Mouse (Mus musculus) kidney, embryonic 14.5 days (tissue): ENCODE results near the gene Cd3eap. TPM values are rescaled to one million over a fixed set of nuclear protein-coding genes. Genes with fewer than 3 reads are reported as not detected.

Source experiments
- ATAC-seq: fragments of 200-750 bp; cut with Nextera tagmentation; 2 replicates; pipeline ENCODE4 v1.8.0; 2017; ENCODE audit warnings: moderate number of reproducible peaks, mild to moderate bottlenecking, moderate TSS enrichment, moderate library complexity; ENCODE audit not compliant: low FRiP score, low TSS enrichment
- H3K27ac ChIP-seq: fragments of 300-500 bp; sonication (generic); 2 replicates; pipeline ENCODE4 v1.5.1; 2014; ENCODE audit warnings: low read depth, mild to moderate bottlenecking, low read length, moderate library complexity, mixed read lengths
- H3K27me3 ChIP-seq: fragments of 300-500 bp; sonication (generic); 2 replicates; pipeline ENCODE4 v1.6.1; 2014; ENCODE audit warnings: mild to moderate bottlenecking, low read length; ENCODE audit not compliant: control insufficient read depth, insufficient read depth
- H3K36me3 ChIP-seq: fragments of 300-500 bp; sonication (generic); 2 replicates; pipeline ENCODE4 v1.6.1; 2014; ENCODE audit warnings: low read length, mixed read lengths; ENCODE audit not compliant: control insufficient read depth, insufficient read depth
- H3K4me1 ChIP-seq: fragments of 300-500 bp; sonication (generic); 2 replicates; pipeline ENCODE4 v1.6.1; 2014; ENCODE audit warnings: low read length, mixed read lengths; ENCODE audit not compliant: control insufficient read depth, insufficient read depth
- H3K4me2 ChIP-seq: fragments of 300-500 bp; sonication (generic); replicated peaks from 2 replicates; pipeline ENCODE4 v1.6.1; 2014; ENCODE audit warnings: low read depth, mild to moderate bottlenecking, low read length
- H3K4me3 ChIP-seq: fragments of 300-500 bp; sonication (generic); 2 replicates; pipeline ENCODE4 v1.5.1; 2014; ENCODE audit warnings: mild to moderate bottlenecking, low read length
- H3K9ac ChIP-seq: fragments of 300-500 bp; sonication (generic); 2 replicates; pipeline ENCODE4 v1.6.1; 2014; ENCODE audit warnings: low read depth, mild to moderate bottlenecking, low read length, moderate library complexity
- H3K9me3 ChIP-seq: fragments of 300-500 bp; sonication (generic); 2 replicates; pipeline ENCODE4 v1.6.1; 2016; ENCODE audit warnings: low read length; ENCODE audit not compliant: control insufficient read depth
- WGBS: fragments of 180-500 bp; shearing (Covaris S2); extraction: QIAGEN DNeasy Blood & Tissue Kit; methylation state at CpG from one replicate; pipeline ENCODE4 v1.1.7; 2014; 5-methylcytosine and 5-hydroxymethylcytosine counted together
- microRNA counts: library from miRNA; unstranded; fragments of <30 nt; microRNA quantifications from one replicate; lab custom pipeline; 2017
- microRNA-seq: library from miRNA; unstranded; fragments of <30 nt; microRNA quantifications from one replicate; pipeline ENCODE4, GENCODE M21; 2016
- polyA plus RNA-seq: library from polyadenylated mRNA; unstranded; fragments of >200 nt; fragmentation: Nextera tagmentation; extraction: Ambion mirVana; gene quantifications from 2 replicates; pipeline ENCODE4 v1.2.1, GENCODE M21; 2014

Gene Cd3eap
- polyA plus RNA-seq, 1 experiment from 2014 or later = 26.8 TPM

GRCm38 (mm10) chr7:19309278-19309883, 49.9 kb downstream of the Cd3eap start:
- peak overlapping the region; percentile 99 for H3K4me2 ChIP-seq
- H3K4me1 ChIP-seq = peaks cover 4% of the 10 kb centered on the region; the same call in 1 of the 2 replicates
- no peak overlapping the region for H3K27ac ChIP-seq
- H3K27me3 ChIP-seq = peaks cover 29% of the 10 kb centered on the region
- H3K36me3 ChIP-seq = no peaks in the 10 kb centered on the region
- peak overlapping the region; percentile 57 for H3K9ac ChIP-seq
- peak overlapping the region; percentile 68 for H3K4me3 ChIP-seq
- H3K9me3 ChIP-seq = no peaks in the 10 kb centered on the region
- 1% methylated on average over 48 of the region's 48 CpGs for WGBS
- no peak for ATAC-seq

GRCm38 (mm10) chr7:19308454-19309277, 50.6 kb downstream of the Cd3eap start:
- WGBS = under 1% methylated on average over 58 of the region's 58 CpGs

GRCm38 (mm10) chr7:19307739-19308453, 51.4 kb downstream of the Cd3eap start:
- peak overlapping the region; percentile 68 for H3K4me3 ChIP-seq
- H3K36me3 ChIP-seq = no peaks in the 10 kb centered on the region
- H3K27me3 ChIP-seq = peaks cover 43% of the 10 kb centered on the region
- peak overlapping the region; percentile 47; the same call in 1 of the 2 replicates for H3K27ac ChIP-seq
- peak; percentile 47 for ATAC-seq
- 2% methylated on average over 18 of the region's 18 CpGs for WGBS
- H3K9me3 ChIP-seq = no peaks in the 10 kb centered on the region
- H3K4me1 ChIP-seq = peaks cover 4% of the 10 kb centered on the region; the same call in 1 of the 2 replicates
- H3K9ac ChIP-seq = peak overlapping the region; percentile 42
- H3K4me2 ChIP-seq = peak overlapping the region; percentile 99

More at GRCm38 (mm10) chr7:19308454-19309277, 50.6 kb downstream of the Cd3eap start:
- H3K4me1 ChIP-seq = peaks cover 4% of the 10 kb centered on the region; the same call in 1 of the 2 replicates
- H3K36me3 ChIP-seq = no peaks in the 10 kb centered on the region
- peak; percentile 80 for ATAC-seq
- H3K27ac ChIP-seq = peak overlapping the region; percentile 47; the same call in 1 of the 2 replicates
- no peaks in the 10 kb centered on the region for H3K9me3 ChIP-seq
- peak overlapping the region; percentile 68 for H3K4me3 ChIP-seq
- H3K4me2 ChIP-seq = peak overlapping the region; percentile 99
- peak overlapping the region; percentile 57 for H3K9ac ChIP-seq
- H3K27me3 ChIP-seq = peaks cover 35% of the 10 kb centered on the region

- Histone ChIP-seq H3K27me3 (peaks cover 51% of the 10 kb centered on the region), H3K4me2 (no peak overlapping the region), H3K9me3 (no peaks in the 10 kb centered on the region), H3K4me3 (no peak overlapping the region), H3K27ac (no peak overlapping the region), H3K36me3 (no peaks in the 10 kb centered on the region), H3K4me1 (peaks cover 4% of the 10 kb centered on the region; the same call in 1 of the 2 replicates), H3K9ac (no peak overlapping the region)
- ATAC-seq = no peak
- 70% methylated on average over 25 of the region's 25 CpGs for WGBS
Observed at GRCm38 (mm10) chr7:19306819-19307738, 52.2 kb downstream of the Cd3eap start.

MicroRNAs encoded within 50 kb of the gene (microRNA counts, 519-probe panel; counts per million panel counts)
- not detected for microRNA mmu-miR-343 (lab: Ali Mortazavi, UCI)

Small RNA genes within 50 kb of the gene (microRNA-seq; reads per million reads assigned to microRNA genes)
- not detected for gene Mir343

Other genes with a start within 250 kb of the Cd3eap start
- 2.3 and 4.5 TPM in 2 replicates for gene Gm4969, start 241.1 kb downstream of the Cd3eap start, polyA plus RNA-seq
- 5.7 and 10.0 TPM in 2 replicates for gene Fbxo46, start 239.6 kb downstream of the Cd3eap start, polyA plus RNA-seq
- 8.9 and 12.8 TPM in 2 replicates for gene Qpctl, start 210.2 kb downstream of the Cd3eap start, polyA plus RNA-seq
- gene Snrpd2, start 209.8 kb downstream of the Cd3eap start, polyA plus RNA-seq = 155 and 205 TPM in 2 replicates
- gene Gipr, start 193.4 kb downstream of the Cd3eap start, polyA plus RNA-seq = 0.31 and 0.45 TPM in 2 replicates
- 2.8 and 5.7 TPM in 2 replicates for gene Eml2, start 183.1 kb downstream of the Cd3eap start, polyA plus RNA-seq
- 2.4 and 3.4 TPM in 2 replicates for gene Gpr4, start 146.9 kb downstream of the Cd3eap start, polyA plus RNA-seq
- 33.3 and 44.6 TPM in 2 replicates for gene Opa3, start 131.1 kb downstream of the Cd3eap start, polyA plus RNA-seq
- gene Vasp, start 87.7 kb downstream of the Cd3eap start, polyA plus RNA-seq = 54.2 and 56.5 TPM in 2 replicates
- not detected in 2 replicates for gene Ppm1n, start 79.4 kb downstream of the Cd3eap start, polyA plus RNA-seq
- gene Rtn2, start 76.9 kb downstream of the Cd3eap start, polyA plus RNA-seq = 5.4 and 5.7 TPM in 2 replicates
- 0.14 and 0.20 TPM in 2 replicates for gene Fosb, start 49.4 kb downstream of the Cd3eap start, polyA plus RNA-seq
- gene Ercc1, start 14.7 kb downstream of the Cd3eap start, polyA plus RNA-seq = 95.2 and 102 TPM in 2 replicates
- gene Ppp1r13l, start 266 bp upstream of the Cd3eap start, polyA plus RNA-seq = 5.4 and 7.8 TPM in 2 replicates
- 11.9 and 12.6 TPM in 2 replicates for gene Ercc2, start 22.5 kb upstream of the Cd3eap start, polyA plus RNA-seq
- 5.7 and 6.7 TPM in 2 replicates for gene Klc3, start 44.6 kb upstream of the Cd3eap start, polyA plus RNA-seq
- 0.20 and 0.69 TPM in 2 replicates for gene Ckm, start 45.3 kb upstream of the Cd3eap start, polyA plus RNA-seq
- 10.4 and 12.1 TPM in 2 replicates for gene Mark4, start 99.3 kb upstream of the Cd3eap start, polyA plus RNA-seq
- gene Exoc3l2, start 103.8 kb upstream of the Cd3eap start, polyA plus RNA-seq = 3.5 and 3.7 TPM in 2 replicates
- 1.4 and 2.4 TPM in 2 replicates for gene Bloc1s3, start 148.9 kb upstream of the Cd3eap start, polyA plus RNA-seq
- gene Trappc6a, start 148.9 kb upstream of the Cd3eap start, polyA plus RNA-seq = 63.7 and 70.2 TPM in 2 replicates
- 0.13 and 0.27 TPM in 2 replicates for gene Nkpd1, start 158.4 kb upstream of the Cd3eap start, polyA plus RNA-seq
- 6.5 and 23.0 TPM in 2 replicates for gene Ppp1r37, start 203.6 kb upstream of the Cd3eap start, polyA plus RNA-seq
- gene Zfp296, start 217.8 kb upstream of the Cd3eap start, polyA plus RNA-seq = 0.33 and 0.68 TPM in 2 replicates
- gene Gemin7, start 218.1 kb upstream of the Cd3eap start, polyA plus RNA-seq = 168 and 179 TPM in 2 replicates
- 44.3 and 48.4 TPM in 2 replicates for gene Clasrp, start 245.0 kb upstream of the Cd3eap start, polyA plus RNA-seq